Mouse (Mus musculus) liver, embryonic 14.5 days (tissue): Measurements from ENCODE around the gene Mrps5.

Experiments used
- CTCF ChIP-seq: IDR thresholded peaks from 2 replicates; pipeline ENCODE4 v1.5.1; 2016; ENCODE audit warnings: antibody characterized with exemption, low read depth, control low read depth
- EP300 ChIP-seq: IDR thresholded peaks from 2 replicates; pipeline ENCODE4 v1.6.1; 2016; ENCODE audit warnings: antibody characterized with exemption, low read depth

GRCm38 (mm10) chr2:127584436-127584858 lies 2.6 kb upstream of the Mrps5 start:
- TF ChIP-seq CTCF (peak; percentile 14; the same call in 1 of the 2 replicates), EP300 (no peak)
